Mouse (Mus musculus): ENCODE data around the gene Tomm5.

DNA sequence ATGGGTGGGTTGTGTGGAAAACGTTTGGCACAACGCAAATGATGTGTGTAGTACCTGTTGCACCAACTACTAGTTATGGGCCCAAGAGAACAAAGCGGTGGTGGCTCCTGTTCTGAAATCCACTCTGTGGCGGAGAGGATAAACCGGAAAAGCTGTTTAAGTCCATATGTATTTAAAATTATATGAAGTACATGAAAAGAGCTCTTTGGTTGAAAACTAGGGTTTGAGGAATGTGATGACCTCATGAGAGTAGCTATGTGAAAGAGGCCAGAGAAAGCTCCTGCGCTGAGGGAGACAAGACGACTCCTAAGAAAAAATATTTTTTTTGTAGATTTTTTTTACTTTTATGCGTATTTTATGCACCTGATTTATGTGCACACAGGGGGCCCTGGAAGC lies 23.0 kb downstream of the Tomm5 start:
- no peak for TF ChIP-seq CTCF (IDR thresholded peaks at IDR 0.05; ENCODE audit: control insufficient read depth, insufficient read depth, insufficient read length)
- TF ChIP-seq MYOG (IDR thresholded peaks at IDR 0.05; ENCODE audit: control insufficient read depth, extremely low read depth, insufficient read length) = no peak
- no peak for TF ChIP-seq MAX (IDR thresholded peaks at IDR 0.05)
- TF ChIP-seq CEBPB (IDR thresholded peaks at IDR 0.05; ENCODE audit: low read depth) = no peak

Data from C2C12 (cell line).